Mouse (Mus musculus): Measurements from ENCODE around the gene Jade2.

Jade2 gene

GRCm38 (mm10) chr11:51857081-51857671 is at the start of gene Jade2:
TSS of gene Jade2 (minus strand) at chr11:51857653.
- peak; percentile 59 to 65 for DNase-seq (ENCODE audit: low spot score in 2 of 2)

- DNase-seq (ENCODE audit: low spot score in 2 of 2), result no peak
Observed at GRCm38 (mm10) chr11:51904224-51904623, 46.8 kb upstream of the Jade2 start.

GRCm38 (mm10) chr11:51899691-51900090 is 42.2 kb upstream of the Jade2 start:
- DNase-seq (ENCODE audit: low spot score in 2 of 2), result no peak

GRCm38 (mm10) chr11:51898326-51899080 is 41.0 kb upstream of the Jade2 start:
- peak; percentile 22 to 27 for DNase-seq (ENCODE audit: low spot score in 2 of 2)

GRCm38 (mm10) chr11:51897311-51897710 is 39.9 kb upstream of the Jade2 start:
- DNase-seq (ENCODE audit: low spot score in 2 of 2), result no peak

GRCm38 (mm10) chr11:51896012-51896411 is 38.6 kb upstream of the Jade2 start:
- DNase-seq (ENCODE audit: low spot score in 2 of 2), result no peak

GRCm38 (mm10) chr11:51885681-51886080 is 28.2 kb upstream of the Jade2 start:
- DNase-seq (ENCODE audit: low spot score in 2 of 2), result no peak

- DNase-seq (ENCODE audit: low spot score in 2 of 2), result no peak
Observed at GRCm38 (mm10) chr11:51884092-51884491, 26.6 kb upstream of the Jade2 start.

GRCm38 (mm10) chr11:51883670-51884069 is 26.2 kb upstream of the Jade2 start:
- peak; percentile 56 to 57 for DNase-seq (ENCODE audit: low spot score in 2 of 2)

GRCm38 (mm10) chr11:51881776-51882175 is 24.3 kb upstream of the Jade2 start:
- no peak for DNase-seq (ENCODE audit: low spot score in 2 of 2)

GRCm38 (mm10) chr11:51881041-51881730 is 23.7 kb upstream of the Jade2 start:
- peak; percentile 20 to 40 for DNase-seq (ENCODE audit: low spot score in 2 of 2)

GRCm38 (mm10) chr11:51876943-51877344 is 19.5 kb upstream of the Jade2 start:
- DNase-seq (ENCODE audit: low spot score in 2 of 2), result no peak

GRCm38 (mm10) chr11:51875792-51876195 is 18.3 kb upstream of the Jade2 start:
- no peak for DNase-seq (ENCODE audit: low spot score in 2 of 2)

GRCm38 (mm10) chr11:51875086-51875485 is 17.6 kb upstream of the Jade2 start:
- DNase-seq (ENCODE audit: low spot score in 2 of 2), result no peak

GRCm38 (mm10) chr11:51874266-51875036 is 17.0 kb upstream of the Jade2 start:
- DNase-seq (ENCODE audit: low spot score in 2 of 2), result peak; percentile 25 to 54

GRCm38 (mm10) chr11:51873141-51873540 is 15.7 kb upstream of the Jade2 start:
- no peak for DNase-seq (ENCODE audit: low spot score in 2 of 2)

GRCm38 (mm10) chr11:51867261-51867660 is 9.8 kb upstream of the Jade2 start:
- DNase-seq (ENCODE audit: low spot score in 2 of 2), result no peak

GRCm38 (mm10) chr11:51866020-51866419 is 8.6 kb upstream of the Jade2 start:
- DNase-seq (ENCODE audit: low spot score in 2 of 2), result no peak

GRCm38 (mm10) chr11:51860666-51861065 is 3.2 kb upstream of the Jade2 start:
- DNase-seq (ENCODE audit: low spot score in 2 of 2), result no peak

- DNase-seq (ENCODE audit: low spot score in 2 of 2), result no peak
Observed at GRCm38 (mm10) chr11:51859561-51859960, 2.1 kb upstream of the Jade2 start.

- DNase-seq (ENCODE audit: low spot score in 2 of 2), result peak; percentile 64 to 66
Observed at GRCm38 (mm10) chr11:51858528-51859051, 1.1 kb upstream of the Jade2 start.
